Mouse (Mus musculus) lung, adult 18-20 months (tissue): ENCODE data around the gene Atp4b.
"Not testable (repeated sequence)": the region's sequence is repeated elsewhere in the genome, so short reads cannot be mapped to it uniquely, and the experiment has no call there.

ENCODE experiments used
- DNase-seq, 2 experiments: peaks; one replicate each; pipeline ENCODE4 v3.0.0; 2022; ENCODE audit warnings: mixed read lengths in 2 of 2

Atp4b gene

GRCm38 (mm10) chr8:13381630-13382029 lies 15.0 kb downstream of the Atp4b start:
- no peak for DNase-seq

GRCm38 (mm10) chr8:13373151-13373662 lies 23.4 kb downstream of the Atp4b start:
- DNase-seq: no peak

GRCm38 (mm10) chr8:13361865-13362264 lies 34.8 kb downstream of the Atp4b start:
- no peak for DNase-seq

- DNase-seq: no peak
Observed at GRCm38 (mm10) chr8:13360213-13360612, 36.4 kb downstream of the Atp4b start.

- no peak for DNase-seq
Observed at GRCm38 (mm10) chr8:13356681-13357080, 39.9 kb downstream of the Atp4b start.

- DNase-seq: no peak
Observed at GRCm38 (mm10) chr8:13356221-13356620, 40.4 kb downstream of the Atp4b start.

- no peak for DNase-seq
Observed at GRCm38 (mm10) chr8:13353883-13354282, 42.7 kb downstream of the Atp4b start.

- DNase-seq: no peak
Observed at GRCm38 (mm10) chr8:13353155-13353833, 43.3 kb downstream of the Atp4b start.

- no peak for DNase-seq
Observed at GRCm38 (mm10) chr8:13352601-13353000, 44.0 kb downstream of the Atp4b start.

- DNase-seq: no peak
Observed at GRCm38 (mm10) chr8:13351593-13351992, 45.0 kb downstream of the Atp4b start.

GRCm38 (mm10) chr8:13350052-13350451 lies 46.6 kb downstream of the Atp4b start:
- no peak for DNase-seq

- DNase-seq: no peak
Observed at GRCm38 (mm10) chr8:13343134-13343533, 53.5 kb downstream of the Atp4b start.

- DNase-seq: no peak
Observed at GRCm38 (mm10) chr8:13342340-13342739, 54.3 kb downstream of the Atp4b start.

GRCm38 (mm10) chr8:13340650-13341049 lies 56.0 kb downstream of the Atp4b start:
- DNase-seq: no peak

GRCm38 (mm10) chr8:13339646-13339990 lies 57.0 kb downstream of the Atp4b start:
- DNase-seq: no peak

- DNase-seq: peak; percentile 16 to 33
Observed at GRCm38 (mm10) chr8:13338901-13339645, 57.6 kb downstream of the Atp4b start.

GRCm38 (mm10) chr8:13338255-13338860 lies 58.3 kb downstream of the Atp4b start, which contains the start of gene Tfdp1:
Gene Tfdp1 (plus strand): TSS chr8:13338751.
- peak; percentile 74 to 81 for DNase-seq

GRCm38 (mm10) chr8:13337678-13338077 lies 58.9 kb downstream of the Atp4b start:
- DNase-seq: no peak

- not testable (repeated sequence) for DNase-seq
Observed at GRCm38 (mm10) chr8:13337245-13337644, 59.4 kb downstream of the Atp4b start.
